Mouse (Mus musculus): Measurements from ENCODE around the gene Olfr465-ps1. TPM values are rescaled to one million over a fixed set of nuclear protein-coding genes. Genes with fewer than 3 reads are reported as not detected.
A peak's percentile ranks its signal among the peaks of the same experiment; 100 is the strongest.

Gene Olfr465-ps1
- total RNA-seq, 2 experiments from 2014 or later = not detected

DNA sequence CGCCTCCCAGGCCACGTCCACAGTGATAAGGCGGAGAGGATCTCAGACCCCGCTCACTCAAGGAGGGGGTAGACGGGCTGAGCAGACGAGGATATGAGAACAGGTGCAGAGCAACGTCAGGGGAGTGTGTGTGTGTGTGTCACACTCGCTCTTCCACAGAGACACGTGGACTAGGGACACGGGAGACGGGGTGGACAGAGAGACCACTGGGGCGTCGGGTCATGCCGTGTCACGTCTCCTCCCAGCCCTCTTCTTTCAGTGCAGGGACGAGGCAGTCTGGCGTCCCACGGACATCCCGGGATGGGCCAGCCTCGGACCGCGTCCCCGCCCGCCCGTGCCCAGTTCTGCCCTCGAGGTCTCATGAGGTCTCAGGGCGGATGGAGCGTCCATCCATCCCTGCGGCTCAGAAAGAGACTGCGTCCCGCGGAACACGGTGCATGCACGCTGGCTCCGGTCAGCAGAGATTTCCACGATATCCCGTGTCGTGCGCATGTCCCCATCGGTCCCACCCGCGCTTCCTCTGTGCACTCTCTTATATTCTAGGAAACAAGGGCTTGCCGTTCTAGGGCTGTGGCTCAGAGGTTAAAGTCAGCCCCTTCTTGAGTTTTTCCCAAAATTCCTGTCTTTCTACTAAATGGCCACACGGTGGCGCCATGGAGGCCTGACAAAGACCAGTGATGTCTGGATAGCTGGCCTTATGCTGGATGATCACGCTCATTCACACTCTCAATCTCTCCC is 38.0 kb downstream of the Olfr465-ps1 start:
- peak in 1 of 2 experiments; percentile 14 for DNase-seq (ENCODE audit: low spot score in 2 of 2)
- H3K27ac ChIP-seq = no peak overlapping the region
- H3K4me3 ChIP-seq = peak overlapping the region; percentile 42
- peak; percentile 78 for TF ChIP-seq CTCF (conservative IDR thresholded peaks at IDR 0.05)

DNA sequence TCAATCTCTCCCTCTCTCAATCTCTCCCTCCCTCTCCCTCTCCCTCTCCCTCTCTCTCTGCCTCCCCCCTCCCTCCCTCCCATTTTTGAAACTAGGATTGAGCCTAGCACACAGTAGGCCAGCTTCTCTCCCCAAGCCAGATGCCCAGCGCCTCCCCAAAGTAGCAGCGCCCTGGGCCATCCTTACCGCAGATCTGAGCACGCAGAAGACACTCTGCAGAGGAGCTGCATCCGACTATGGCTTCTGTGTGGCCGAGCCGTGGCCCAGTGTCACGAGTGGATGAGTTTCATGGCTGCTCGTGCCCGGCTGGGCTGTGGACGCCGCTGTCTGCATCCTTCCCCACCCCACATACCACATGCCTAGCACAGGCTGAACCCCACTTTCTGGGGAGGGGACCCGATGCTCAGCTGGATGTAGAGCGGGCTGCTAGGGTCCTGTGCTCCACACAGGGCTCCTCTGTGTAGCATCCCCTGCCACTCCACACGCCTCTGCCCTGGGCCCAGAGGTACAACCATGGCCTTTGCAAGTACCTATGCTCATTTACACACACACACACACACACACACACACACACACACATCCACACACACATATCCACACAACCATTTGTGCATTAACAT is 38.7 kb downstream of the Olfr465-ps1 start:
- Histone ChIP-seq H3K4me3 (no peak overlapping the region), H3K27ac (no peak overlapping the region)
- TF ChIP-seq CTCF (conservative IDR thresholded peaks at IDR 0.05) = no peak

More for the DNA sequence above, 38.7 kb downstream of the Olfr465-ps1 start:
- DNase-seq (ENCODE audit: low spot score in 2 of 2) = no peak

Other genes with a start within 250 kb of the Olfr465-ps1 start
- 1 to 10 TPM; 3.5 to 3.6 TPM for gene Cntnap3, start 234.1 kb upstream of the Olfr465-ps1 start, total RNA-seq (2021)
- gene Spata31, start 220.7 kb upstream of the Olfr465-ps1 start, total RNA-seq (2021) = not detected
- not detected for gene Spata31d1c, start 105.0 kb upstream of the Olfr465-ps1 start, total RNA-seq (2021)
- gene Prss47, start 85.3 kb upstream of the Olfr465-ps1 start, total RNA-seq (2021) = not detected
- gene Mfsd14b, start 25.1 kb upstream of the Olfr465-ps1 start, total RNA-seq (2021) = 10 to 100 TPM; 39.8 to 41.4 TPM
- gene Olfr466, start 12.2 kb downstream of the Olfr465-ps1 start, total RNA-seq (2021) = not detected
- under 1 TPM in 1 of 2 experiments, not detected in 1; 0.26 TPM for gene Nlrp4f, start 67.9 kb downstream of the Olfr465-ps1 start, total RNA-seq (2021)
- under 1 TPM; 0.31 to 0.49 TPM for gene Gm10775, start 121.5 kb downstream of the Olfr465-ps1 start, total RNA-seq (2021)
- gene Zfp369, start 140.7 kb downstream of the Olfr465-ps1 start, total RNA-seq (2021) = 10 to 100 TPM; 66.5 to 68.5 TPM

Measured in layer of hippocampus, adult 2 months (tissue).